In genomic region chr15:27823581-27823980, GRCm38 (mm10) we compare ENCODE assay signal across 9 mouse cellular contexts.
DNase-seq lines count a peak whose midpoint lies in the region; ATAC-seq and TF ChIP-seq lines count a peak whose summit lies in the region.
"Had no signal": no experiment of that assay in that cellular context is flagged by ENCODE, and none has a peak within 500 bp of the region (broad histone marks: within the 10 kb centered on the region; RNA-seq: fewer than 3 reads in every experiment).

No protein-coding gene starts in this region.

- ATAC-seq in forebrain, embryonic 12.5 days (ENCODE audit: low FRiP score), result peak; percentile 61; the same call in 1 of the 2 replicates
- no peak for ATAC-seq in forebrain, embryonic 15.5 days (replicated peaks)
- ATAC-seq in midbrain, embryonic 11.5 days (ENCODE audit: low FRiP score), result no peak
- no peak for ATAC-seq in midbrain, embryonic 13.5 days
- no peak for ATAC-seq in limb, embryonic 14.5 days (ENCODE audit: low FRiP score, low read depth)
- ATAC-seq in erythroid progenitor cell, adult 5-6 weeks (replicated peaks; ENCODE audit: low FRiP score, poor library complexity, severe bottlenecking), result no peak

- peaks cover 88% of the 10 kb centered on the region for H3K36me3 ChIP-seq in forebrain, embryonic 12.5 days (replicated peaks)
- H3K36me3 ChIP-seq in forebrain, embryonic 15.5 days, result peaks cover 78% of the 10 kb centered on the region
- H3K36me3 ChIP-seq in midbrain, embryonic 11.5 days (ENCODE audit: control insufficient read depth, insufficient read depth, low read length), result peaks cover 11% of the 10 kb centered on the region; the same call in 1 of the 2 replicates
- peaks cover 89% of the 10 kb centered on the region for H3K36me3 ChIP-seq in midbrain, embryonic 13.5 days
- H3K36me3 ChIP-seq in limb, embryonic 14.5 days (ENCODE audit: control insufficient read depth, insufficient read depth, low read length), result peaks cover 78% of the 10 kb centered on the region

- H3K4me2 ChIP-seq in forebrain, embryonic 12.5 days, result no peak overlapping the region
- H3K4me2 ChIP-seq in forebrain, embryonic 15.5 days (replicated peaks), result no peak overlapping the region
- H3K4me2 ChIP-seq in midbrain, embryonic 11.5 days, result no peak overlapping the region
- H3K4me2 ChIP-seq in midbrain, embryonic 13.5 days (replicated peaks), result no peak overlapping the region
- no peak overlapping the region for H3K4me2 ChIP-seq in limb, embryonic 14.5 days (replicated peaks; ENCODE audit: low read depth, low read length, severe bottlenecking)

- no peak overlapping the region for H3K4me3 ChIP-seq in forebrain, embryonic 12.5 days (replicated peaks)
- no peak overlapping the region for H3K4me3 ChIP-seq in forebrain, embryonic 15.5 days
- H3K4me3 ChIP-seq in midbrain, embryonic 11.5 days (ENCODE audit: low read depth, low read length), result no peak overlapping the region
- no peak overlapping the region for H3K4me3 ChIP-seq in midbrain, embryonic 13.5 days (replicated peaks)
- no peak overlapping the region for H3K4me3 ChIP-seq in limb, embryonic 14.5 days (replicated peaks; ENCODE audit: low read length)
- H3K4me3 ChIP-seq: megakaryocyte, embryonic 14.5 days had no signal

- H3K27me3 ChIP-seq in forebrain, embryonic 12.5 days, result no peaks in the 10 kb centered on the region
- no peaks in the 10 kb centered on the region for H3K27me3 ChIP-seq in forebrain, embryonic 15.5 days
- no peaks in the 10 kb centered on the region for H3K27me3 ChIP-seq in midbrain, embryonic 11.5 days (ENCODE audit: control insufficient read depth, insufficient read depth, low read length)
- no peaks in the 10 kb centered on the region for H3K27me3 ChIP-seq in midbrain, embryonic 13.5 days
- no peaks in the 10 kb centered on the region for H3K27me3 ChIP-seq in limb, embryonic 14.5 days (ENCODE audit: control insufficient read depth, insufficient read depth, low read length)

- H3K9me3 ChIP-seq in forebrain, embryonic 12.5 days, result no peaks in the 10 kb centered on the region
- H3K9me3 ChIP-seq in forebrain, embryonic 15.5 days, result no peaks in the 10 kb centered on the region
- no peaks in the 10 kb centered on the region for H3K9me3 ChIP-seq in midbrain, embryonic 11.5 days (ENCODE audit: control insufficient read depth, low read length)
- H3K9me3 ChIP-seq in midbrain, embryonic 13.5 days, result no peaks in the 10 kb centered on the region
- H3K9me3 ChIP-seq in limb, embryonic 14.5 days (ENCODE audit: control insufficient read depth, low read length), result no peaks in the 10 kb centered on the region
- H3K9me3 ChIP-seq: megakaryocyte, embryonic 14.5 days had no signal

- TF ChIP-seq POLR2A in limb, embryonic 14.5 days (IDR thresholded peaks at IDR 0.05; ENCODE audit: borderline replicate concordance, extremely low read depth, insufficient read depth, insufficient read length), result no peak

- no peak overlapping the region for H3K9ac ChIP-seq in forebrain, embryonic 12.5 days
- no peak overlapping the region for H3K9ac ChIP-seq in forebrain, embryonic 15.5 days (replicated peaks)
- no peak overlapping the region for H3K9ac ChIP-seq in midbrain, embryonic 11.5 days (ENCODE audit: low read length)
- H3K9ac ChIP-seq in midbrain, embryonic 13.5 days (replicated peaks), result no peak overlapping the region
- H3K9ac ChIP-seq in limb, embryonic 14.5 days (ENCODE audit: low read depth, low read length, severe bottlenecking), result no peak overlapping the region

- DNase-seq in midbrain, embryonic 11.5 days (ENCODE audit: low spot score, missing footprints), result peak; percentile 89
- DNase-seq in brain, adult 2 months (ENCODE audit: low read depth, low spot score), result peak; percentile 69
- peak; percentile 62 for DNase-seq in limb, embryonic 14.5 days (ENCODE audit: low spot score)
- DNase-seq in urinary bladder, postnatal 4 days (ENCODE audit: low spot score in 2 of 2), result no peak

- H3K27ac ChIP-seq in forebrain, embryonic 12.5 days, result no peak overlapping the region
- H3K27ac ChIP-seq in forebrain, embryonic 15.5 days (replicated peaks), result no peak overlapping the region
- H3K27ac ChIP-seq in midbrain, embryonic 11.5 days (ENCODE audit: low read depth, low read length), result no peak overlapping the region
- no peak overlapping the region for H3K27ac ChIP-seq in midbrain, embryonic 13.5 days
- H3K27ac ChIP-seq in limb, embryonic 14.5 days (replicated peaks; ENCODE audit: low read depth, low read length), result no peak overlapping the region

- H3K4me1 ChIP-seq in forebrain, embryonic 12.5 days, result no peaks in the 10 kb centered on the region
- no peaks in the 10 kb centered on the region for H3K4me1 ChIP-seq in forebrain, embryonic 15.5 days
- H3K4me1 ChIP-seq in midbrain, embryonic 11.5 days (ENCODE audit: control insufficient read depth, insufficient read depth, low read length), result no peaks in the 10 kb centered on the region
- no peaks in the 10 kb centered on the region for H3K4me1 ChIP-seq in midbrain, embryonic 13.5 days (replicated peaks)
- no peaks in the 10 kb centered on the region for H3K4me1 ChIP-seq in limb, embryonic 14.5 days (ENCODE audit: control insufficient read depth, insufficient read depth, low read length)

- WGBS in forebrain, embryonic 12.5 days, result 85% methylated on average over 4 of the region's 4 CpGs
- 91% methylated on average over 4 of the region's 4 CpGs for WGBS in forebrain, embryonic 15.5 days
- WGBS in midbrain, embryonic 11.5 days, result 95% methylated on average over 4 of the region's 4 CpGs
- WGBS in midbrain, embryonic 13.5 days, result 93% methylated on average over 4 of the region's 4 CpGs
- WGBS in limb, embryonic 14.5 days, result 92% methylated on average over 4 of the region's 4 CpGs

Comparison
In these comparisons a context has a peak if more than half of its experiments do, and no peak if none do; other contexts are left out.
1. DNase-seq: peak in midbrain, embryonic 11.5 days (single experiment), brain, adult 2 months (single experiment) and limb, embryonic 14.5 days (single experiment); none in urinary bladder, postnatal 4 days (0 of 2).